Mouse (Mus musculus): Measurements from ENCODE around the gene Gm7694.

GRCm38 (mm10) chr1:170255560-170255910 lies 50.6 kb downstream of the Gm7694 start:
- TF ChIP-seq CTCF (IDR thresholded peaks at IDR 0.05; ENCODE audit: low read depth, low read length) (no peak), POLR2A (IDR thresholded peaks at IDR 0.05; ENCODE audit: insufficient read depth, low read length) (no peak), EP300 (IDR thresholded peaks at IDR 0.05; ENCODE audit: insufficient read depth, low read depth, low read length) (no peak)
